Mouse (Mus musculus) cortical plate, adult 2 months (tissue): Measurements from ENCODE around the gene Slc25a22.

Experiments used
- CTCF ChIP-seq: fragments of 200-500 bp; IDR thresholded peaks from 2 replicates; pipeline ENCODE4 v1.5.1; 2011; ENCODE audit warnings: mild to moderate bottlenecking, control low read depth, low read length; ENCODE audit not compliant: insufficient read depth; ENCODE audit errors: extremely low read depth
- POLR2A ChIP-seq: fragments of 200-500 bp; IDR thresholded peaks from 2 replicates; pipeline ENCODE4 v1.6.1; 2011; ENCODE audit warnings: mild to moderate bottlenecking, low read length, control low read depth; ENCODE audit not compliant: insufficient read depth; ENCODE audit errors: extremely low read depth

GRCm38 (mm10) chr7:141487141-141487540, 49.4 kb upstream of the Slc25a22 start:
- TF ChIP-seq POLR2A: no peak
- TF ChIP-seq CTCF: no peak
